Mouse (Mus musculus): ENCODE measurements around the gene Tomm7.
"Not testable (repeated sequence)": the region's sequence is repeated elsewhere in the genome, so short reads cannot be mapped to it uniquely, and the experiment has no call there.

Gene Tomm7

DNA sequence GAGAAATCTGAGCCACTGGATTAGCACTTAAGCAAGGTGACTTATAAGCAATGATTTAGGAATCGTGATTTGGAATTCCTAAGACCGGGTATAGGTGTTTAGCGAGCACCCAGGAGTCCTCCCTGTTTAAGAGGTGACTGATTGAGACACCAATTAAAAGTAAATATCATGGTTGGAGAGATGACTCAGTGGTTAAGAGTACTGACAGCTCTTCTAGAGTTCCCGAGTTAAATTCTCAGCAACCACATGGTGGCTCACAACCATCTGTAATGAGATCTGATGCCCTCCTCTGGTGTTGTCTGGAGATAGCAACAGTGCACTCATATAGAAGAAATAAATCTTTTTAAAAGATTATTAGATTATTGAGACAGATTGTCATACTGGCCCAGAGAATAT, 7.2 kb upstream of the Tomm7 start:
- DNase-seq = not testable (repeated sequence)

DNA sequence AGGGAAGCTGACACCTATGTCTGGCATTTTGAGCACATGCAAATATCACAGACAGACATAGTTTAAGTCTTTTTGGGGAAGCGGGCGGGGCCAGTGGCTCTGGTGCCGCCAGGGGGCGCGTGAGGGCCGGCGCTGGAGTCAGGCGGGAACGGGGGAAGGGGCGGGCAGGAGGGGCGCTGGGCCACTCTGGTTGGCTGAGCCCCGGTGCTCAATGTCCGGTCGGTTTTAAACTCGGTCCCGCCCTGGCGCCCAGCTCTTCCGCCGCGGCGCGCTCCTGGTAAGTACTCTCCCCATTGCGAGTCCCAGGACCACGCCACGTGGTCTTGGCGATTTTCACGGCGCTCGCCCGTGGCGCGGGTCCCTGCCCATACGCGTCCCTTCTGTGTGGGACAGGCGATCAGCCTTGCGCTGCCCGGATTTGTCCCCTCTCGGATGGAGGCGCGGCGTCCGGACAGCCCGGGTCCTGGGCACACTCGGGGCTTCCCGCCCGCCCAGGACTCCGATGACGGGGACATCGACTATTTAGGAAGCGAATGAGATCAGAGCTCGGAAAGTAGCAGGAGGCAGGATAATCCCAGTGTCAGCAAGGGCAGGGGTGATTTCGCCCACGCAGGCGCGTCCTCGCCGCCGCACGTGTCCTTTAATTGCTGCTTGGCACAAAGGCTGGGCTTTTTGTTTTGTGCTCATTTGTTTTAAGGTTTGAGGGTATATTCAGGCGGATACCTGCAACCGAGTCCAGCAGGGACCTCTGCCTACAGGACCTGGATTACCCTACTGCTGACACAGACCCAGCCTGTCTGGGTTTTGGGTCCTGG, 6.6 kb upstream of the Tomm7 start:
- DNase-seq = peak; percentile 96

DNA sequence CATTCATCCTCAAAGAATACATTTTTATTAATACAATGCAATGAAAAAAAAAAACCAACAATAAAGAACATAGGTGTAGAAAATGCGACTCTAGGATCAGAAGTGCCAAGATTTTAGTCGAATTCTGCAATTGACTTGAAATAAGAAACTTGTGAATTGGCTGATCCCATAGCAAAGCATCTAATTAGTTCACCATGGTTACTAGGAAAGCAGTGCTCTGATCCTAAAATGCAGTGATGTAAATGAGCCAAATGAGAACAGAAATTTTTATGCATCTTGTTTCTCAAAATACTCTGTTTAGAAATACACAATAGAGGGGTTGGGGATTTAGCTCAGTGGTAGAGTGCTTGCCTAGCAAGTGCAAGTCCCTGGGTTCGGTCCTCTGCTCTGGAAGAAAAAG, 1.2 kb upstream of the Tomm7 start:
- DNase-seq = no peak

DNA sequence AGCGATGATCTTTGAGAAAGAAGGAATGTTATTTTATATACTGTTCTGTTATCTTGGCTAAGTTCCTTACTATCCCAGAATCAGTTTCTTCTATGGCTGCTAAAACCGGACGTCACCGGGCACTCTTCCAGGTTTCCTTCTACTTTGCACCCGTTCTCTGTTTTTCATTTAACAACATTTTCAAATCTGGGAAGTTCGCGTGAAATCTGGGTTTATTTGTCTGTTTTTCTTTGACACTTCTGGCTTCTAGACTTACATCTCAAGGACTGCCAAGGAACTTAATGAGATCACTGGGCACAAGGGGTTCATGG, 525 bp upstream of the Tomm7 start:
- peak; percentile 72 to 81 for DNase-seq

DNA sequence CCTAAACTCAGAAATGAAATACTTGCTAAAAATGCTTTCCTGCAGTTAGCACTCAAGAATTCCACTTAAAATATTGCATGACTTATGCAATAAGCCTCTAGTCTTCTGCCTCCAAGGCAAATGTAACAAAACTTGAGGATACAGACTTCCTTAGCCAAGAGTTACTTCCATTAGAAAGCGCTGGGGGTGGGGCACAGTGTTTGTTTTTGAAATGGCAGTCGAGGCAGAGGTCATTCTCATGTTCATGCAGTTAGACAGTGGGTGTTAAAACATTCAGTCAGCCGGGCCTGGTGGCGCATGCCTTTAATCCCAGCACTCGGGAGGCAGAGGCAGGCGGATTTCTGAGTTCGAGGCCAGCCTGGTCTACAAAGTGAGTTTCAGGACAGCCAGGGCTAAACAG, 5.8 kb downstream of the Tomm7 start:
- DNase-seq = no peak

DNA sequence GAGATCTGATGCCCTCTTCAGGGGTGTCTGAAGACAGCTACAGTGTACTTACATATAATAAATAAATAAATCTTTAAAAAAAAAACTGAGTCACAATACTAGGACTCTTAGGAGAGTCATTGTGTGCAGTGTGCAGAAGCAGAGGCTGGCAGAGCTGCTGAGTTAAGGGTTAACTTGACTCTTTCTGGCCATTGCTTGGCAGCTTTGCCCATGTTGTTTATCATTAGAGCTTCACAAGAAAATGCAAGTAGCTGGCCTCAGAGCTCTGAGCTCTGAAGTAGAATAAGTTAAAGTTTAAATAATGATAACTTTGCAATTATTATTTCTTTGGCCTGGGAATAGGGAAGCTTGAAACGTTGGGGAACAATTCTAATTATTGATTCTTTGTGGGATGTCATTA, 8.3 kb downstream of the Tomm7 start:
- not testable (repeated sequence) for DNase-seq

DNA sequence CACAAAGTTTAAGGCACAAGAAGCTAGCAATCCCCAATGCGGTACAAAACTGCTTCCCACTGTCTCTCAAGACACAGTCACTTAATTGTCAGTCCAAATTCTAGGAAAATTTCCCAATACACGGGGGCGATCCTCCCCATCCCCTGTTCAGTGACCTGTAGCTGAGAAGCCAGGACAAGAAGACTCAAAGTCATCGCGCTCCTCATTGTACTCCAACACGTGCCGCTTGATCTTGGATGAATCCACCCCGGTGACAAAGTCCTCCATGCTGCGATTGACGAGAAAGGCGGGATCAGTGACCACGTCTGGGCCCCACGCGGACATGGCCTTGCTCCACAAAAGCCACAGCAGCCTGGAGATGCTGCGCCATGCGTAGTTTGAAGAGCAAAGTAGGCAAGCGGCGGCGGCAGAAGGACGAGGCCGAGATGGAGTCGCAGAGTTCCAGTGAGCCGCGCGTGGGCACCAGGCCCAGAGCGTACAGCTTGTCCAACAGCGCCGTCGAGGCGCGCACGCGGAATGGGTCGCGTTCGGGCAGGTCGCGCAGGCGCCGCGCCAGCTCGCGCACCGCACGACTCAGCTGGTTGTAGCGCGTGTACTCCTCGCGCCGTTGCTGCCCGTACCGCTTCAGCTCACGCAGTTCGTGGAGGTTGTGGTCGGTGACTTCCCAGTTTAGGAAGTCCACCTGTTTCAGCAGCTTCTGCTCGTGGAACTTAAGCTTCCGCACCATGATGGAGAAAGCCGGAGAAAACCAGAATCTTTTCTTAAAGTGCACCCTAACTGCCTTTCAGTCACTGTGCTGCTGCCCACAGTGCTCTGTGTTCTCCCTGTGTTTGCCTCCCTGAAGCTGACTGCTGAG, 12.8 kb downstream of the Tomm7 start:
- DNase-seq = peak; percentile 51 to 65

DNA sequence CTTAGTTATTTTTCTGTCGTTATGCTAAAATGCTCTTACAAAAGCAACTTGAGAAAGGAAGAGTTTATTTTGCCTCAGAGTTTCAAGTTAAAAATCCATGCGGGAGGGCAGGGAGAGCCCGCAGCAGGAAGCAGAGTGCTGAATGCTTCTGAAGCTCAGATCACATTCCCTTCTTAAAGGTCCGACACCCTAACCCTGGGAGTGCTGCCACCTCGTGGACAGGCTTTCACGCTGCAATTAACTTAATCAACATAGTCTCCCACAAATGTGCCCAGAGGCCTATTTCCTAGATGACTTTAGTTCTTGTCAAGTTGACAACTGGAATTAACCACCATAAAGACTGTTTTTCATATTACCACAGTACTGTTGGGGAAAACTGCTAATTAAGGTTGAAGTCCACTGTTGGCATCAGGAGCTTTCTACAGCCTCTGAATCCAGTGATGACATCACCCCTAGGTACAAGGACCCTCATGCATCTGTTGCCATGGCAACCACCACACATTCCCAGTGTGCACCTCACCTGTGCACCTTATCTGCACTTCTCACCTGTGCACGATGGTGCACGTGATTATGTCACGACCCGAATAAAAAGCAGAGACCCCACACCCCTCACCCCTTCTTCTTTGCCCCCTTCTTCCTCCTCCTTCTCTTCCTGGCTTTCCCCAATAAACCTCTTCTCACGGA, 17.5 kb downstream of the Tomm7 start:
- peak; percentile 79 to 81 for DNase-seq

DNA sequence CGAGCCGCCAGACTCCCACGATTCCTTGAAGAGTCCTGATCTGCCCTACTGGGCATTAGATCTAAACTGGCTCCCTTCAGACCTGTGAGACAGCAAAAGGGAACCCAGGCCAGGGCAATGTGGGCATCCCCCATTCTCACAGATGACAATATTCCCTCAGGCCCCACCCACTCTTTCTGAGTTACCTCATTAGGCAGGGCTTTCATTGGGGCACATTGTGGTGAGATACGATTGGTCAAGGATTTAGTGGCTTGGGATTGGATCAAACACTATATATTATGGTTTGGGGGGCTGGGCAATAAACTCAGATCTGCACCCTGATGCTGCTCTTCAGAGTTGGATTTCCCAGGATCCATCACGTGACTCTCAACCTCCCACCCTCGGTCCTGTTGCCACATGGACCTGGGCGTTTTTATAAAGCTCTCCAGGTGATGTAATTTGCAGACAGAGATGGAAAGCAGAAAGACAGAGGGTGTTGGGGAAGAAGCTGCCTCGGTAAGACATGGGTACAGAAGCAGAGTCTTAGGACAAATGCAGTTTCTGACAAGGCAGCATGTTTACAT, 19.7 kb downstream of the Tomm7 start:
- no peak for DNase-seq

DNA sequence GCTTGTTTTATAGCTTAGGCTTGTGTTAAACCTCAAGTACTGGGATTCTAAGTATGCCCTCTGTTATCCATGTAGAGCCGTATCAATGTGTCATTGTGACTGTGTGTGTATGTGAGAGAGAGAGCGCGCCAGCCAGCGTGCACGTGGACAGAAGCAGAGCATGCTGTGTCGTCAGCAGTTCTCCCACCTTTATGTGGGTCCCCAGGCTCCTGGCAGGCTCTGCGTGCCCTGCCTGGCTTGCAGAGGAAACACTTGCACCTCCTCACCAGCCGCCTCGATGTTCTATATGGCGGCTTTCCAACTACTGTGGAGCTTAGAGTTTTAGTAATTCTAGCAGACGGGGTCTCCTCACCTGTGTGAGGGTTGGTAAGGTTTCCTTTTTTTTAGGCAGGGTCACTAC, 21.7 kb downstream of the Tomm7 start:
- no peak for DNase-seq

DNA sequence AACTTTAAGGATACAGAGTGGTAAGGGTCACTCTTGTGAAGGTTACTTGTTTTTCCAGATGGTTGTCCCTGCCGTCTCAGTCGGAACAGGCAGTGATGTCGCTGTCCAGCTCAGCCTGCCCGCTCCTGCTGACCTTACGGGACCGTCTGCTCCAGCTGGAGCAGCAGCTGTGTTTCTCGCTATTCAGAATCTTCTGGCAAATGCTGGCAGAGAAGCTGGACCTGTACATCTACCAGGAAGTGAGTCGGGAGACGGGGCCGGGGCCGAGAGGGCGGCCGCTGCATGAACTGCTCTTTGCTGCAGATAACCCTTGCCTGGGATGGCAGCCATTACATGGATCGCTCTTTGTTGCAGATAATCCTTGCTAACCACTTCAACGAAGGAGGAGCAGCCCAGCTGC, 27.3 kb downstream of the Tomm7 start:
- DNase-seq = no peak

DNA sequence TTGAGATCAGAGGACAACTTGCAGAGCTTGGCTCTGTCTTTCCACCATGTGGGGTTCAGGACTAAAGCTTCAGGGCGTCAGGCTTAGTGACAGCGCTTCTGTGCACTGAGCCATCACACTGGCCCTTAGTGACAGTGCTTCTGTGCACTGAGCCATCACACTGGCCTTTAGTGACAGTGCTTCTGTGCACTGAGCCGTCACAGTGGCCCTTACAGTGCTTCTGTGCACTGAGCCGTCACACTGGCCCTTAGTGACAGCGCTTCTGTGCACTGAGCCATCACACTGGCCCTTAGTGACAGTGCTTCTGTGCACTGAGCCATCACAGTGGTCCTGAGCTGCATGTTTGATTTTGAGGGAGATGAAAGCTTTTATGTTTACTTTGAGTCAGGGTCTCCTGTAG, 29.1 kb downstream of the Tomm7 start:
- no peak for DNase-seq

DNA sequence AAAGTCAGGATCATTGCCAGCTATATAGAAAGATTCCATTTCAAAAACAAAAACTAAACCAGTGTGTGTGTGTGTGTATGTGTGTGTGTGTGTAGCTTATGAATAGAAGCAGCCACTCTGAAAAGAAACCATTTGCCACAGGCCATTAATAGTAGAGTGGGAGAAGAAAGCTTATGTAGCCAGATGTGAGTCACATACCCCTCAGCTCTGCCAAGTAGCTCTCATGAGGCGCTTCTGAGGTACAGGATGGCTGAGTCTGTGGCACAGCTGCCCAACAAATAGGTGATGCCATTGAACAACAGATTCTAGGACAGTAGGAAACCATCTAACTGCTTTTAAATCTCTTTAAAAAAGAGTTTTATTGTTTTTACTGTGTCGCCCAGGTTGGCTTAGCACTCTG, 51.2 kb downstream of the Tomm7 start:
- no peak for DNase-seq

DNA sequence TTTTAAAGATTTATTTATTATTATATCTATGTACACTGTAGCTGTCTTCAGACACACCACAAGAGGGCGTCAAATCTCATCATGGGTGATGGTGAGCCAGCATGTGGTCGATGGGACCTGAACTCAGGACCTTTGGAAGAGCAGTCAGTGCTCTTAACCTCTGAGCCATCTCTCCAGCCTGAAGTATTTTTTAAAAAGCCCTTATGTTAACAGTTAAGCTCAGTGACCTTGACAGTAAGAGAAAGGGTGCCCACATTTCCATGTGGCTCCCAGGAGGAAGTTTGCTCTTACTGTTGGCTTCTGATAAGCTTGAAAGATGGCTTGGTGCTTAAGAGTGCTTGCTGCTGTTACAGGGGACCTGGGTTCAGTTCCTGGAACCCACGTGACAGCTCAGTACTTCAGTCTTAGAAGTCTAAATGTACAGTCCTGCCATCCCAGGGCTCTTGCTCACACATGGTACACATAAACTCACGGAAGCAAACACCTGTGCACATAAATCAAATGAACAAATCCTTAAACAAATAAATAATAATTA, 54.8 kb downstream of the Tomm7 start:
- DNase-seq = no peak
